Mouse (Mus musculus) forebrain, embryonic 11.5 days (tissue): ENCODE results near the gene Dbt. TPM values are rescaled to one million over a fixed set of nuclear protein-coding genes. Genes with fewer than 3 reads are reported as not detected.
A peak's percentile ranks its signal among the peaks of the same experiment; 100 is the strongest.

ENCODE experiments used
- ATAC-seq: fragments of 200-750 bp; cut with Nextera tagmentation; replicated peaks from 2 replicates; pipeline ENCODE4 v1.8.0; 2017; ENCODE audit warnings: moderate TSS enrichment; ENCODE audit not compliant: low FRiP score
- DNase-seq: peaks from one replicate; pipeline ENCODE4 v3.0.0-alpha.2; 2017; ENCODE audit warnings: low spot score
- H3K27ac ChIP-seq: fragments of 300-500 bp; sonication (generic); 2 replicates; pipeline ENCODE4 v1.5.1; 2014; ENCODE audit warnings: low read depth, low read length
- H3K27me3 ChIP-seq: fragments of 300-500 bp; sonication (generic); 2 replicates; pipeline ENCODE4 v1.6.1; 2014; ENCODE audit warnings: mild to moderate bottlenecking, low read length, mixed read lengths; ENCODE audit not compliant: control insufficient read depth, insufficient read depth
- H3K36me3 ChIP-seq: fragments of 300-500 bp; sonication (generic); 2 replicates; pipeline ENCODE4 v1.6.1; 2014; ENCODE audit warnings: mild to moderate bottlenecking, low read length, moderate library complexity, mixed read lengths; ENCODE audit not compliant: control insufficient read depth, insufficient read depth
- H3K4me1 ChIP-seq: fragments of 300-500 bp; sonication (generic); replicated peaks from 2 replicates; pipeline ENCODE4 v1.6.1; 2014; ENCODE audit warnings: low read length, mixed read lengths; ENCODE audit not compliant: control insufficient read depth, insufficient read depth
- H3K4me2 ChIP-seq: fragments of 300-500 bp; sonication (generic); 2 replicates; pipeline ENCODE4 v1.6.1; 2014; ENCODE audit warnings: low read depth, mild to moderate bottlenecking, low read length, moderate library complexity, mixed read lengths; ENCODE audit not compliant: severe bottlenecking
- H3K4me3 ChIP-seq: fragments of 300-500 bp; sonication (generic); 2 replicates; pipeline ENCODE4 v1.5.1; 2014; ENCODE audit warnings: low read depth, low read length
- H3K9ac ChIP-seq: fragments of 300-500 bp; sonication (generic); 2 replicates; pipeline ENCODE4 v1.6.1; 2014; ENCODE audit warnings: low read length
- H3K9me3 ChIP-seq: fragments of 300-500 bp; sonication (generic); 2 replicates; pipeline ENCODE4 v1.6.1; 2016; ENCODE audit warnings: low read length, mixed read lengths; ENCODE audit not compliant: control insufficient read depth
- WGBS: fragments of 180-500 bp; shearing (Covaris S2); extraction: QIAGEN DNeasy Blood & Tissue Kit; methylation state at CpG from one replicate; pipeline ENCODE4 v1.1.7; 2014; 5-methylcytosine and 5-hydroxymethylcytosine counted together
- polyA plus RNA-seq: library from polyadenylated mRNA; unstranded; fragments of >200 nt; fragmentation: Nextera tagmentation; extraction: Ambion mirVana; gene quantifications from 2 replicates; pipeline ENCODE4 v1.2.1, GENCODE M21; 2014

The Dbt gene
- polyA plus RNA-seq, 1 experiment from 2014 or later = 13.5 TPM

- no peaks in the 10 kb centered on the region for H3K9me3 ChIP-seq
- 74% methylated on average over 3 of the region's 3 CpGs for WGBS
Observed at GRCm38 (mm10) chr3:116482724-116483123, 30.1 kb upstream of the Dbt start.

GRCm38 (mm10) chr3:116483271-116483670, 29.6 kb upstream of the Dbt start:
- Histone ChIP-seq H3K27me3 (no peaks in the 10 kb centered on the region), H3K36me3 (no peaks in the 10 kb centered on the region; the same call in 1 of the 2 replicates), H3K9me3 (no peaks in the 10 kb centered on the region), H3K4me2 (no peak overlapping the region), H3K4me1 (peaks cover 5% of the 10 kb centered on the region), H3K9ac (no peak overlapping the region), H3K27ac (no peak overlapping the region), H3K4me3 (no peak overlapping the region)
- WGBS = 86% methylated on average over 4 of the region's 4 CpGs
- ATAC-seq (no peak), DNase-seq (no peak)

More at GRCm38 (mm10) chr3:116482724-116483123, 30.1 kb upstream of the Dbt start:
- Histone ChIP-seq H3K36me3 (no peaks in the 10 kb centered on the region; the same call in 1 of the 2 replicates), H3K27ac (no peak overlapping the region), H3K4me2 (no peak overlapping the region), H3K27me3 (no peaks in the 10 kb centered on the region), H3K9ac (no peak overlapping the region), H3K4me1 (peaks cover 5% of the 10 kb centered on the region), H3K4me3 (no peak overlapping the region)
- ATAC-seq (no peak), DNase-seq (no peak)

- WGBS = 91% methylated on average over 5 of the region's 5 CpGs
- H3K9me3 ChIP-seq = no peaks in the 10 kb centered on the region
- no peak overlapping the region for H3K9ac ChIP-seq
- DNase-seq = no peak
- H3K4me2 ChIP-seq = no peak overlapping the region
- ATAC-seq = no peak
- H3K36me3 ChIP-seq = peaks cover 5% of the 10 kb centered on the region; the same call in 1 of the 2 replicates
- no peaks in the 10 kb centered on the region for H3K27me3 ChIP-seq
- H3K4me3 ChIP-seq = no peak overlapping the region
- no peaks in the 10 kb centered on the region for H3K4me1 ChIP-seq
- no peak overlapping the region for H3K27ac ChIP-seq
Observed at GRCm38 (mm10) chr3:116490920-116491319, 21.9 kb upstream of the Dbt start.

GRCm38 (mm10) chr3:116491923-116492454, 20.9 kb upstream of the Dbt start:
- Histone ChIP-seq H3K27me3 (no peaks in the 10 kb centered on the region), H3K4me2 (no peak overlapping the region), H3K27ac (no peak overlapping the region), H3K9me3 (no peaks in the 10 kb centered on the region), H3K4me3 (no peak overlapping the region), H3K9ac (no peak overlapping the region), H3K36me3 (peaks cover 5% of the 10 kb centered on the region; the same call in 1 of the 2 replicates), H3K4me1 (no peaks in the 10 kb centered on the region)
- 85% methylated on average over 1 of the region's 1 CpGs for WGBS
- no peak for DNase-seq
- ATAC-seq = no peak

GRCm38 (mm10) chr3:116493658-116494057, 19.2 kb upstream of the Dbt start:
- H3K36me3 ChIP-seq = peaks cover 11% of the 10 kb centered on the region; the same call in 1 of the 2 replicates
- H3K4me3 ChIP-seq = no peak overlapping the region

GRCm38 (mm10) chr3:116495671-116496070, 17.2 kb upstream of the Dbt start:
- no peak overlapping the region for H3K4me3 ChIP-seq
- no peak overlapping the region for H3K4me2 ChIP-seq
- H3K36me3 ChIP-seq = peaks cover 17% of the 10 kb centered on the region; the same call in 1 of the 2 replicates
- DNase-seq (peak; percentile 7), ATAC-seq (no peak)
- H3K9me3 ChIP-seq = no peaks in the 10 kb centered on the region
- no peaks in the 10 kb centered on the region for H3K27me3 ChIP-seq
- no peak overlapping the region for H3K27ac ChIP-seq
- H3K4me1 ChIP-seq = no peaks in the 10 kb centered on the region
- H3K9ac ChIP-seq = no peak overlapping the region
- WGBS = 85% methylated on average over 1 of the region's 1 CpGs

More at GRCm38 (mm10) chr3:116493658-116494057, 19.2 kb upstream of the Dbt start:
- Histone ChIP-seq H3K9me3 (no peaks in the 10 kb centered on the region), H3K27ac (no peak overlapping the region), H3K9ac (no peak overlapping the region), H3K4me2 (no peak overlapping the region), H3K27me3 (no peaks in the 10 kb centered on the region), H3K4me1 (no peaks in the 10 kb centered on the region)
- 65% methylated on average over 5 of the region's 5 CpGs for WGBS
- DNase-seq = no peak
- ATAC-seq = no peak

GRCm38 (mm10) chr3:116507772-116508351, 5.0 kb upstream of the Dbt start, which contains the start of gene Rtca:
TSS of gene Rtca (minus strand) at chr3:116508208.
- no peaks in the 10 kb centered on the region for H3K27me3 ChIP-seq
- H3K4me2 ChIP-seq = peak within 1 kb of the TSS; percentile 71
- peaks cover 4% of the 10 kb centered on the region; the same call in 1 of the 2 replicates for H3K36me3 ChIP-seq
- H3K9me3 ChIP-seq = no peaks in the 10 kb centered on the region
- H3K4me3 ChIP-seq = peak within 1 kb of the TSS; percentile 89
- under 1% methylated on average over 44 of the region's 44 CpGs for WGBS
- peak within 1 kb of the TSS; percentile 87 for H3K9ac ChIP-seq
- DNase-seq (peak; percentile 100), ATAC-seq (peak; percentile 94)
- peak within 1 kb of the TSS; percentile 60; the same call in 1 of the 2 replicates for H3K27ac ChIP-seq
- peaks cover 6% of the 10 kb centered on the region; the same call in 1 of the 2 replicates for H3K4me1 ChIP-seq

- Histone ChIP-seq H3K27me3 (no peaks in the 10 kb centered on the region), H3K4me3 (peak overlapping the region; percentile 49), H3K9me3 (no peaks in the 10 kb centered on the region), H3K4me2 (peak overlapping the region; percentile 67), H3K9ac (no peak overlapping the region), H3K27ac (no peak overlapping the region), H3K4me1 (no peaks in the 10 kb centered on the region), H3K36me3 (no peaks in the 10 kb centered on the region)
- no peak for DNase-seq
- peak; percentile 21 for ATAC-seq
- WGBS = 47% methylated on average over 12 of the region's 12 CpGs
Observed at GRCm38 (mm10) chr3:116512151-116512903, 543 bp upstream of the Dbt start.
